In genomic region chr7:100463194-100463593, GRCm38 (mm10) we compare ENCODE assay signal across 13 mouse cellular contexts. TPM values are rescaled to one million over a fixed set of nuclear protein-coding genes. Genes with fewer than 3 reads are reported as not detected.
DNase-seq lines count a peak whose midpoint lies in the region; ATAC-seq and TF ChIP-seq lines count a peak whose summit lies in the region.
"Had no signal": no experiment of that assay in that cellular context is flagged by ENCODE, and none has a peak within 500 bp of the region (broad histone marks: within the 10 kb centered on the region; RNA-seq: fewer than 3 reads in every experiment).

No protein-coding gene starts in this region.

- no peaks in the 10 kb centered on the region for H3K27me3 ChIP-seq in forebrain, embryonic 11.5 days (ENCODE audit: control insufficient read depth, insufficient read depth, low read length)
- H3K27me3 ChIP-seq in forebrain, embryonic 16.5 days (replicated peaks; ENCODE audit: control insufficient read depth, insufficient read depth, low read length), result no peaks in the 10 kb centered on the region
- no peaks in the 10 kb centered on the region for H3K27me3 ChIP-seq in stomach, embryonic 15.5 days (replicated peaks)
- no peaks in the 10 kb centered on the region for H3K27me3 ChIP-seq in stomach, postnatal 0 days (ENCODE audit: control insufficient read depth, insufficient read depth, low read length)
- H3K27me3 ChIP-seq in liver, embryonic 15.5 days, result no peaks in the 10 kb centered on the region
- H3K27me3 ChIP-seq in hindbrain, embryonic 16.5 days (replicated peaks; ENCODE audit: control insufficient read depth, insufficient read depth, low read length), result no peaks in the 10 kb centered on the region
- H3K27me3 ChIP-seq: embryonic facial prominence, embryonic 15.5 days; megakaryocyte, embryonic 14.5 days had no signal

- WGBS in forebrain, embryonic 11.5 days, result 90% methylated on average over 9 of the region's 9 CpGs
- WGBS in forebrain, embryonic 16.5 days, result 93% methylated on average over 9 of the region's 9 CpGs
- 56% methylated on average over 9 of the region's 9 CpGs for WGBS in stomach, embryonic 15.5 days
- 52% methylated on average over 9 of the region's 9 CpGs for WGBS in stomach, postnatal 0 days
- WGBS in liver, embryonic 15.5 days (ENCODE audit: insufficient replicate concordance), result 28% methylated on average over 9 of the region's 9 CpGs
- WGBS in hindbrain, embryonic 16.5 days, result 86% methylated on average over 9 of the region's 9 CpGs

- DNase-seq in forebrain, embryonic 11.5 days (ENCODE audit: low spot score), result no peak
- no peak for DNase-seq in stomach, postnatal 0 days (ENCODE audit: low spot score)
- peak; percentile 69 for DNase-seq in yolk sac, embryonic 10.5 days (ENCODE audit: low spot score)
- DNase-seq in Muller cell, postnatal 12 days (ENCODE audit: inconsistent ontology term), result no peak
- DNase-seq: lung, adult 2 months; right cerebral cortex, postnatal 14 days had no signal

- H3K4me2 ChIP-seq in forebrain, embryonic 11.5 days (ENCODE audit: low read depth, low read length, severe bottlenecking), result no peak overlapping the region
- no peak overlapping the region for H3K4me2 ChIP-seq in forebrain, embryonic 16.5 days (ENCODE audit: low read length)
- H3K4me2 ChIP-seq in stomach, embryonic 15.5 days, result no peak overlapping the region
- no peak overlapping the region for H3K4me2 ChIP-seq in stomach, postnatal 0 days (replicated peaks; ENCODE audit: low read depth)
- peak overlapping the region; percentile 79 for H3K4me2 ChIP-seq in liver, embryonic 15.5 days
- H3K4me2 ChIP-seq in hindbrain, embryonic 16.5 days (ENCODE audit: low read length), result no peak overlapping the region
- H3K4me2 ChIP-seq: embryonic facial prominence, embryonic 15.5 days had no signal

- ATAC-seq in forebrain, embryonic 11.5 days (replicated peaks; ENCODE audit: low FRiP score), result no peak
- ATAC-seq in forebrain, embryonic 16.5 days, result no peak
- ATAC-seq in stomach, embryonic 15.5 days (ENCODE audit: insufficient read depth, low FRiP score, low read depth), result peak; percentile 30; the same call in 1 of the 2 replicates
- no peak for ATAC-seq in stomach, postnatal 0 days (ENCODE audit: low FRiP score, low TSS enrichment)
- peak; percentile 33 for ATAC-seq in liver, embryonic 15.5 days (ENCODE audit: insufficient read depth)
- no peak for ATAC-seq in hindbrain, embryonic 16.5 days

- no peaks in the 10 kb centered on the region for H3K9me3 ChIP-seq in forebrain, embryonic 11.5 days (ENCODE audit: control insufficient read depth, low read length)
- no peaks in the 10 kb centered on the region for H3K9me3 ChIP-seq in forebrain, embryonic 16.5 days (ENCODE audit: control insufficient read depth, low read length)
- no peaks in the 10 kb centered on the region for H3K9me3 ChIP-seq in stomach, embryonic 15.5 days
- H3K9me3 ChIP-seq in stomach, postnatal 0 days (ENCODE audit: control insufficient read depth, low read length), result no peaks in the 10 kb centered on the region
- no peaks in the 10 kb centered on the region for H3K9me3 ChIP-seq in liver, embryonic 15.5 days (replicated peaks)
- H3K9me3 ChIP-seq in hindbrain, embryonic 16.5 days (ENCODE audit: control insufficient read depth, low read length), result no peaks in the 10 kb centered on the region
- H3K9me3 ChIP-seq: embryonic facial prominence, embryonic 15.5 days; megakaryocyte, embryonic 14.5 days had no signal

- no peak for TF ChIP-seq CTCF in stomach, postnatal 0 days (IDR thresholded peaks at IDR 0.05; ENCODE audit: low read depth)

- no peak for TF ChIP-seq EP300 in stomach, postnatal 0 days (optimal IDR thresholded peaks at IDR 0.05)

- 0 out of 2 replicates have a peak overlapping the region, but pooled peaks have one; percentile 8 for H3K27ac ChIP-seq in forebrain, embryonic 11.5 days (ENCODE audit: low read depth, low read length)
- no peak overlapping the region for H3K27ac ChIP-seq in forebrain, embryonic 16.5 days (ENCODE audit: low read length)
- H3K27ac ChIP-seq in stomach, embryonic 15.5 days, result peak overlapping the region; percentile 37; the same call in 1 of the 2 replicates
- no peak overlapping the region for H3K27ac ChIP-seq in stomach, postnatal 0 days (replicated peaks)
- H3K27ac ChIP-seq in liver, embryonic 15.5 days (replicated peaks), result peak overlapping the region; percentile 100
- no peak overlapping the region for H3K27ac ChIP-seq in hindbrain, embryonic 16.5 days (ENCODE audit: low read depth, low read length)
- H3K27ac ChIP-seq: embryonic facial prominence, embryonic 15.5 days had no signal

- H3K9ac ChIP-seq in forebrain, embryonic 11.5 days (ENCODE audit: low read length), result no peak overlapping the region
- H3K9ac ChIP-seq in forebrain, embryonic 16.5 days (replicated peaks; ENCODE audit: low read depth, low read length), result no peak overlapping the region
- no peak overlapping the region for H3K9ac ChIP-seq in stomach, embryonic 15.5 days
- H3K9ac ChIP-seq in stomach, postnatal 0 days (ENCODE audit: low read length), result no peak overlapping the region
- H3K9ac ChIP-seq in liver, embryonic 15.5 days, result peak overlapping the region; percentile 84
- H3K9ac ChIP-seq in hindbrain, embryonic 16.5 days (ENCODE audit: low read depth, low read length), result no peak overlapping the region
- H3K9ac ChIP-seq: embryonic facial prominence, embryonic 15.5 days had no signal

- H3K4me1 ChIP-seq in forebrain, embryonic 11.5 days (replicated peaks; ENCODE audit: control insufficient read depth, insufficient read depth, low read length), result no peaks in the 10 kb centered on the region
- H3K4me1 ChIP-seq in forebrain, embryonic 16.5 days (replicated peaks; ENCODE audit: control insufficient read depth, insufficient read depth, low read length), result no peaks in the 10 kb centered on the region
- H3K4me1 ChIP-seq in stomach, embryonic 15.5 days, result peaks cover 21% of the 10 kb centered on the region
- H3K4me1 ChIP-seq in stomach, postnatal 0 days (replicated peaks; ENCODE audit: control insufficient read depth, insufficient read depth), result peaks cover 11% of the 10 kb centered on the region
- H3K4me1 ChIP-seq in liver, embryonic 15.5 days (replicated peaks), result peaks cover 96% of the 10 kb centered on the region
- H3K4me1 ChIP-seq in hindbrain, embryonic 16.5 days (ENCODE audit: control insufficient read depth, insufficient read depth, low read depth, low read length), result no peaks in the 10 kb centered on the region

- peaks cover 8% of the 10 kb centered on the region; the same call in 1 of the 2 replicates for H3K36me3 ChIP-seq in forebrain, embryonic 11.5 days (ENCODE audit: control insufficient read depth, insufficient read depth, low read length)
- peaks cover 16% of the 10 kb centered on the region for H3K36me3 ChIP-seq in forebrain, embryonic 16.5 days (ENCODE audit: control insufficient read depth, insufficient read depth)
- no peaks in the 10 kb centered on the region; the same call in 1 of the 2 replicates for H3K36me3 ChIP-seq in stomach, embryonic 15.5 days
- peaks cover 4% of the 10 kb centered on the region; the same call in 1 of the 2 replicates for H3K36me3 ChIP-seq in stomach, postnatal 0 days (ENCODE audit: control insufficient read depth, insufficient read depth, low read length)
- H3K36me3 ChIP-seq in liver, embryonic 15.5 days (replicated peaks), result peaks cover 41% of the 10 kb centered on the region
- H3K36me3 ChIP-seq in hindbrain, embryonic 16.5 days (ENCODE audit: control insufficient read depth, insufficient read depth, low read length), result peaks cover 13% of the 10 kb centered on the region; the same call in 1 of the 2 replicates

- no peak overlapping the region for H3K4me3 ChIP-seq in forebrain, embryonic 11.5 days (ENCODE audit: low read depth, low read length)
- H3K4me3 ChIP-seq in forebrain, embryonic 16.5 days (replicated peaks; ENCODE audit: low read length), result no peak overlapping the region
- no peak overlapping the region for H3K4me3 ChIP-seq in stomach, embryonic 15.5 days (replicated peaks)
- no peak overlapping the region for H3K4me3 ChIP-seq in stomach, postnatal 0 days (ENCODE audit: low read depth, low read length)
- H3K4me3 ChIP-seq in liver, embryonic 15.5 days (replicated peaks), result peak overlapping the region; percentile 68
- H3K4me3 ChIP-seq in hindbrain, embryonic 16.5 days (ENCODE audit: low read length), result no peak overlapping the region
- H3K4me3 ChIP-seq: embryonic facial prominence, embryonic 15.5 days; megakaryocyte, embryonic 14.5 days had no signal

RNA-seq across cellular contexts. Expression of gene Ucp3, which starts 9.6 kb away (rescaled TPM):
- not detected in 2 replicates for polyA plus RNA-seq in forebrain, embryonic 11.5 days (2014; fragmentation: Nextera tagmentation; extraction: Ambion mirVana)
- polyA plus RNA-seq in forebrain, embryonic 16.5 days (2015; fragmentation: Nextera tagmentation; extraction: Ambion mirVana), result not detected in 2 replicates
- 0.05 TPM in 2 replicates for polyA plus RNA-seq in stomach, embryonic 15.5 days (2015; fragmentation: Nextera tagmentation; extraction: Ambion mirVana)
- 1.4 and 1.7 TPM in 2 replicates for polyA plus RNA-seq in stomach, postnatal 0 days (2015; fragmentation: Nextera tagmentation; extraction: Ambion mirVana)
- polyA plus RNA-seq in liver, embryonic 15.5 days (2015; fragmentation: Nextera tagmentation; extraction: Ambion mirVana), result 0.06 TPM in 1 of 2 replicates, not detected in the other
- 0.06 and 0.15 TPM in 2 replicates for polyA plus RNA-seq in hindbrain, embryonic 16.5 days (2015; fragmentation: Nextera tagmentation; extraction: Ambion mirVana)
- polyA plus RNA-seq: hindbrain, embryonic 11.5 days had no signal

RNA-seq across cellular contexts. Expression of gene Ucp2, which starts 29.9 kb away (rescaled TPM):
- polyA plus RNA-seq in forebrain, embryonic 11.5 days (2014; fragmentation: Nextera tagmentation; extraction: Ambion mirVana), result 79.7 and 90.4 TPM in 2 replicates
- 42.3 and 49.6 TPM in 2 replicates for polyA plus RNA-seq in forebrain, embryonic 16.5 days (2015; fragmentation: Nextera tagmentation; extraction: Ambion mirVana)
- polyA plus RNA-seq in stomach, embryonic 15.5 days (2015; fragmentation: Nextera tagmentation; extraction: Ambion mirVana), result 308 and 326 TPM in 2 replicates
- 618 and 662 TPM in 2 replicates for polyA plus RNA-seq in stomach, postnatal 0 days (2015; fragmentation: Nextera tagmentation; extraction: Ambion mirVana)
- polyA plus RNA-seq in liver, embryonic 15.5 days (2015; fragmentation: Nextera tagmentation; extraction: Ambion mirVana), result 734 and 787 TPM in 2 replicates
- polyA plus RNA-seq in hindbrain, embryonic 16.5 days (2015; fragmentation: Nextera tagmentation; extraction: Ambion mirVana), result 85.7 and 88.9 TPM in 2 replicates

RNA-seq across cellular contexts. Expression of gene Dnajb13, which starts 51.6 kb away (rescaled TPM):
- 0.49 and 0.84 TPM in 2 replicates for polyA plus RNA-seq in forebrain, embryonic 11.5 days (2014; fragmentation: Nextera tagmentation; extraction: Ambion mirVana)
- 3.0 and 3.3 TPM in 2 replicates for polyA plus RNA-seq in forebrain, embryonic 16.5 days (2015; fragmentation: Nextera tagmentation; extraction: Ambion mirVana)
- polyA plus RNA-seq in stomach, embryonic 15.5 days (2015; fragmentation: Nextera tagmentation; extraction: Ambion mirVana), result 0.52 and 0.74 TPM in 2 replicates
- polyA plus RNA-seq in stomach, postnatal 0 days (2015; fragmentation: Nextera tagmentation; extraction: Ambion mirVana), result 0.45 and 0.54 TPM in 2 replicates
- polyA plus RNA-seq in liver, embryonic 15.5 days (2015; fragmentation: Nextera tagmentation; extraction: Ambion mirVana), result 2.9 and 3.8 TPM in 2 replicates
- 6.8 and 8.6 TPM in 2 replicates for polyA plus RNA-seq in hindbrain, embryonic 16.5 days (2015; fragmentation: Nextera tagmentation; extraction: Ambion mirVana)

Comparison
In these comparisons a context has a peak if more than half of its experiments do, and no peak if none do; other contexts are left out.
1. ATAC-seq: peak in stomach, embryonic 15.5 days (single experiment) and liver, embryonic 15.5 days (single experiment); none in forebrain, embryonic 11.5 days (single experiment), forebrain, embryonic 16.5 days (single experiment), stomach, postnatal 0 days (single experiment) and hindbrain, embryonic 16.5 days (single experiment).
2. H3K27ac ChIP-seq: peak in forebrain, embryonic 11.5 days (single experiment), stomach, embryonic 15.5 days (single experiment) and liver, embryonic 15.5 days (single experiment); none in forebrain, embryonic 16.5 days (single experiment), stomach, postnatal 0 days (single experiment) and hindbrain, embryonic 16.5 days (single experiment).